Mouse (Mus musculus) C2C12 (cell line): ENCODE measurements around the gene Pdlim1. TPM values are rescaled to one million over a fixed set of nuclear protein-coding genes. Genes with fewer than 3 reads are reported as not detected.

Source experiments
- H3K27me3 ChIP-seq: one replicate; pipeline ENCODE4 v1.6.1; 2011; ENCODE audit not compliant: control insufficient read depth, insufficient read depth, insufficient read length
- H3K36me3 ChIP-seq: one replicate; pipeline ENCODE4 v1.6.1; 2011; ENCODE audit not compliant: control insufficient read depth, insufficient read depth
- H3K4me3 ChIP-seq: one replicate; pipeline ENCODE4 v1.5.1; 2011; ENCODE audit warnings: mild to moderate bottlenecking, control low read depth; ENCODE audit not compliant: poor library complexity, insufficient read depth, severe bottlenecking
- H3K79me2 ChIP-seq: one replicate; pipeline ENCODE4 v1.6.1; 2011; ENCODE audit not compliant: control insufficient read depth, insufficient read depth
- H3K79me3 ChIP-seq: one replicate; pipeline ENCODE4 v1.6.1; 2011; ENCODE audit warnings: low read depth, control low read depth
- H3ac ChIP-seq: one replicate; pipeline ENCODE3; 2011; ENCODE audit warnings: low read depth; ENCODE audit not compliant: control insufficient read depth, insufficient read length
- CEBPB ChIP-seq: IDR thresholded peaks from one replicate; pipeline ENCODE4 v1.6.1; 2011; ENCODE audit warnings: low read depth, mild to moderate bottlenecking, control low read depth, moderate library complexity
- CTCF ChIP-seq: IDR thresholded peaks from one replicate; pipeline ENCODE4 v1.5.1; 2011; ENCODE audit not compliant: control insufficient read depth, insufficient read depth, insufficient read length
- FOSL1 ChIP-seq: IDR thresholded peaks from one replicate; pipeline ENCODE4 v1.8.0; 2011; ENCODE audit warnings: mild to moderate bottlenecking, low read length; ENCODE audit not compliant: poor library complexity, insufficient read depth, severe bottlenecking
- MAX ChIP-seq: IDR thresholded peaks from one replicate; pipeline ENCODE4 v1.6.1; 2011; ENCODE audit warnings: mild to moderate bottlenecking, control low read depth
- MYOD1 ChIP-seq: IDR thresholded peaks from one replicate; pipeline ENCODE4 v1.6.1; 2011; ENCODE audit warnings: low read depth; ENCODE audit not compliant: control insufficient read depth, insufficient read length
- MYOG ChIP-seq: IDR thresholded peaks from one replicate; pipeline ENCODE4 v1.6.1; 2011; ENCODE audit not compliant: control insufficient read depth, insufficient read length; ENCODE audit errors: extremely low read depth
- USF1 ChIP-seq: IDR thresholded peaks from one replicate; pipeline ENCODE4 v1.6.1; 2011; ENCODE audit warnings: low read depth, mild to moderate bottlenecking, control low read depth, moderate library complexity
- polyA plus RNA-seq: library from polyadenylated mRNA; unstranded; fragments of >200 nt; fragmentation: generic; extraction: Trizol; gene quantifications from one replicate; pipeline ENCODE4 v1.2.1, GENCODE M21; 2012; ENCODE audit warnings: missing spikeins

Pdlim1 gene
- polyA plus RNA-seq, 1 experiment = 198 TPM

DNA sequence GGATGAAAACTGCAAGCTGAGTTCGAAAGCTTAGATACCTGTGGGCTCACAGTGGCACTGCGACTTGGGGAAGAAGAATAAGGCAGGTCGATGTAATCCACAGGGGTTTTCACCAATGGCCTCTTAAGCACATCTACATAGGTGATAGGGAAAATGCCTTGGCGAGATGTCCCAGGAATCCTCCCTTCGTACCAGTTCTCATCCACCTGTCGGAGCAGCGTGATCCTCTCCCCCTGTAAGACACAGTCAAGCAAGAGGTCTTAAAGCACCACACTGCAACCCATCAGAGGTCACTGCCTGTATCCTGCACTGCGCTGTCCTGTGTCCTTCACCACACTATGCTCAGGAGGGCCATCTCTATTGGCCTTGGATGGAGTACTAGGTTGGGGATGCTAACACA, 40.0 kb upstream of the Pdlim1 start:
- H3K79me2 ChIP-seq = no peaks in the 10 kb centered on the region
- no peak for TF ChIP-seq CEBPB
- TF ChIP-seq CTCF = no peak
- TF ChIP-seq MAX = no peak
- TF ChIP-seq MYOD1 = no peak
- TF ChIP-seq FOSL1 = no peak
- TF ChIP-seq USF1 = no peak
- TF ChIP-seq MYOG = no peak
- no peaks in the 10 kb centered on the region for H3K27me3 ChIP-seq
- H3K79me3 ChIP-seq = no peaks in the 10 kb centered on the region
- H3ac ChIP-seq = no peak overlapping the region
- no peaks in the 10 kb centered on the region for H3K36me3 ChIP-seq
- no peak overlapping the region for H3K4me3 ChIP-seq

DNA sequence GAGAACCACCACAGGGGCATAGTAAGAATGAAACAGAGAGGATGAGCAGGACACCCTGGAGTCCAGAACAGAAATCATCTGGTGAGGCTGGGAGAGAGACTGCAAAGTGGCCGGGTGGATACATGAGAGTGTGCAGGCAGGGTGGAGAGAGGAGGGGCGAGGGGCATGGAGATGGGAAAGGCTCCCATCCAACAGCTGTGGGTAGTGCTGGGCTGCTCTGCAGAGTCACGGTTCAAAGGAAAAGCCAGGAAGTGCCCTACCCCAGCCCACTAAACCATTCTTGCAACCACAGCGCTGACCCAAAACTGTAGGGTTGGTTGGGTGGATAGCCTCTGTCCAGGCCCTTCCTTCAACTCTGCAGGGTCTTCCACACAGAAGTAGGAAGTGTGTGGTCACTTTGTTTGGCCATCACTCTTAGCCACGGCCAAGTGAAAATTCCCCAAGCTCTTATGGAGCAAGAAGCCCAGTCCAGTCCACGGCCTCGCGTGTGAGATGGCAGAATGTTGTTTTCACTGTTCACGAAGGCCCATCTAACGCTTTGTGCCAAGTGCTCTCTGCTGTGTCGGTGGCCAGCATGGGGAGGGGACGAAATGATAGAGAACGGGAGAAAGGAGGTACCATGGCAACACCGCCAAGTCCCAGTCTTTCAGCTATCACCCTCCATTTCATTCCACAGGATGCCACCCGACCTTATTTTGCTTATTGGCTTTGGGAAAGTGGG, 38.9 kb upstream of the Pdlim1 start:
- Histone ChIP-seq H3K36me3 (no peaks in the 10 kb centered on the region), H3K27me3 (no peaks in the 10 kb centered on the region), H3ac (no peak overlapping the region), H3K79me2 (no peaks in the 10 kb centered on the region), H3K79me3 (no peaks in the 10 kb centered on the region), H3K4me3 (no peak overlapping the region)
- TF ChIP-seq FOSL1 = no peak
- no peak for TF ChIP-seq MYOD1
- TF ChIP-seq CTCF = no peak
- no peak for TF ChIP-seq MYOG
- TF ChIP-seq MAX = no peak
- TF ChIP-seq CEBPB = no peak
- TF ChIP-seq USF1 = no peak

DNA sequence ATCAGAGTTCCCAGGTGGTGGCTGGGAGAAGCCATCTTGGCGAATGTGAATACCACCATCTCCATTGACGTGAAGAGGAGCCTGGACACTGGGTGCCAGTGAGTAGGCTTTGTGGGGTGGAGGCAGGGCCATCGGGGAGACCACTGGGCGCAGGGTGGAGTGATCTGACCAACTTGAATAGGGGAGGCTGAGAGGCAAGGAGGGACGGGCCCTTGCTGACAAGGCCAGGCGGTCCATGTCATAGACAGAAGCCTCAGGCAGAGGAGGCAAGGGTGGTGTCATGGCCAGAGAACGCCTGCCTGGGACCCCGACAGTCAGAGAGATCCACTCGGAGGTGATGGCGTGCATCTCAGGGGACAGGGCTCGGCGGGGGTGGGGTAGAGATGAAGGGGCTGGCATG, 38.3 kb upstream of the Pdlim1 start:
- Histone ChIP-seq H3K27me3 (no peaks in the 10 kb centered on the region), H3K79me2 (no peaks in the 10 kb centered on the region), H3K4me3 (no peak overlapping the region), H3K79me3 (no peaks in the 10 kb centered on the region), H3K36me3 (no peaks in the 10 kb centered on the region), H3ac (no peak overlapping the region)
- TF ChIP-seq USF1 = no peak
- no peak for TF ChIP-seq FOSL1
- no peak for TF ChIP-seq CTCF
- TF ChIP-seq MAX = no peak
- no peak for TF ChIP-seq MYOD1
- TF ChIP-seq MYOG = no peak
- TF ChIP-seq CEBPB = no peak

DNA sequence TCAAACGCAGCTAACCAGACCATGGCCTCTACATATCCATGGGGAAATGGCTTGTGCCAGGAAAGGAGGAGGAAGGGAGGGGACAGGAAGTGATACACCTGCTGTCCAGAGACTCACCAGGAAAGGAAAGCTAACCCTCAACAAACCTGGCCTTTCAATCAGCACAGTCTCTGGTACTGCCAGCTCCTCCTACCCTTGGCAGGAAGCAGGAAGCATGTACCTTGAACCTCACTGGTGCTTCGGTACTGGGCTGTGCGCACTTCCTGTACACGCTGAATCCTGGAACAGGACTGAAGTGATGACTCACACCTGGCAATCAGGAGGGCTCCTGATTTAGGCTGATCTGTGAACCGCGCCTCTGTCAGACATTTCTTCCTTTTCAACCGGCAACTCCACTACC, 35.9 kb upstream of the Pdlim1 start:
- Histone ChIP-seq H3K79me3 (no peaks in the 10 kb centered on the region), H3K79me2 (no peaks in the 10 kb centered on the region), H3K36me3 (no peaks in the 10 kb centered on the region), H3K27me3 (no peaks in the 10 kb centered on the region), H3K4me3 (no peak overlapping the region), H3ac (no peak overlapping the region)
- TF ChIP-seq USF1 = no peak
- TF ChIP-seq CEBPB = no peak
- TF ChIP-seq MYOD1 = no peak
- TF ChIP-seq MAX = no peak
- no peak for TF ChIP-seq FOSL1
- TF ChIP-seq CTCF = no peak

DNA sequence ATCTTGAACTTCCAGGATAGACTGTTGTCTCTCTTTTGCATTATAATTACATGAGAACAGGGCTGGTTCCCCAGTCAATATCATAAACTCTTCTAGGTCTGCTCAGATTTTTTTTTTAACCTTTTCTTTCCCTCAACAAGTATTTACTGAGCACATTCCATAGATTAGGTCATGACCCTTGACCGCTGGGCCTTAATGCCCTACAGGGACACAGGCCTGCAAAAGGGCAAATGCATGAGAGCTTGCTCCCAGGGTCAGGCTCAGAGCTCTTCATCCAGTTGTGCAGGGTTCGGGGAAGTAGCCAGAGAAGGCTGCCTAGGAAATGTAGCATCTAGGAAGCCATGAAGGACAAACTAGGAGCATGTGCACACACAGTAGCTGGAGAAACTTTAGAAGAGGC, 35.0 kb upstream of the Pdlim1 start:
- TF ChIP-seq USF1 (no peak), FOSL1 (no peak), MAX (no peak), MYOD1 (no peak), MYOG (no peak), CEBPB (no peak), CTCF (no peak)
- H3K79me3 ChIP-seq = no peaks in the 10 kb centered on the region

DNA sequence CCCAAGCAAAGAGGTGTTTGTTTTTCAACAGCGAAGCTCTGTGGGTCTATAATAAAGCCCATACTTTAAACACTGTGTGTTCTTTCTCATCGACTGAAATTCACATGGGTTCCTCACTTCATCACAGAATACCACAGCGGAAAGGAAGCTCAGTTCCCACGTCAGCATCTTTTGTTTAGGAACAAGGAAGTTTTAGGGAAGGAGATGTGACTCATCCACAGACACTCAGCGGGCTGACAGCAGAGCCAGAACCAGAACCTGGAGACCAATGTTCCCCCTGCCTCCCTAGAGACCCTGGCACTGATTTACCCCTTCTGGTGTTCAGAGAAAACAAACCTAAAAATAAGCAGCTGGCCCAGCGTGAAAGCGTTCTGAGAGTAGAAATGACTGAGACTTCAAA, 33.8 kb upstream of the Pdlim1 start:
- TF ChIP-seq CTCF (no peak), MAX (no peak), USF1 (no peak)
- no peak overlapping the region for H3ac ChIP-seq
- H3K36me3 ChIP-seq = no peaks in the 10 kb centered on the region

More for the DNA sequence above, 35.0 kb upstream of the Pdlim1 start:
- Histone ChIP-seq H3K79me2 (no peaks in the 10 kb centered on the region), H3K4me3 (no peak overlapping the region), H3K27me3 (no peaks in the 10 kb centered on the region), H3ac (no peak overlapping the region), H3K36me3 (no peaks in the 10 kb centered on the region)

More for the DNA sequence above, 33.8 kb upstream of the Pdlim1 start:
- Histone ChIP-seq H3K4me3 (no peak overlapping the region), H3K27me3 (no peaks in the 10 kb centered on the region), H3K79me3 (no peaks in the 10 kb centered on the region), H3K79me2 (no peaks in the 10 kb centered on the region)
